Mouse (Mus musculus) hindbrain, postnatal 0 days (tissue): ENCODE measurements at regions not wholly inside any gene's neighbourhood (a gene's known extent, or its start where the extent isn't known, plus 50 kb on each side); places are given as distances from the start of the nearest gene placed in this dataset.
A peak's percentile ranks its signal among the peaks of the same experiment; 100 is the strongest.

Experiments
- ATAC-seq: fragments of 200-750 bp; cut with Nextera tagmentation; 2 replicates; pipeline ENCODE4 v1.8.0; 2017; ENCODE audit warnings: mild to moderate bottlenecking, moderate TSS enrichment, moderate library complexity
- DNase-seq: peaks from one replicate; pipeline ENCODE4 v3.0.0-alpha.2; 2015; ENCODE audit warnings: low spot score
- H3K27ac ChIP-seq: fragments of 300-500 bp; sonication (generic); 2 replicates; pipeline ENCODE4 v1.5.1; 2014; ENCODE audit warnings: mild to moderate bottlenecking
- H3K27me3 ChIP-seq: fragments of 300-500 bp; sonication (generic); 2 replicates; pipeline ENCODE4 v1.6.1; 2014; ENCODE audit warnings: low read length, mixed read lengths; ENCODE audit not compliant: insufficient read depth
- H3K36me3 ChIP-seq: fragments of 300-500 bp; sonication (generic); 2 replicates; pipeline ENCODE4 v1.6.1; 2014; ENCODE audit warnings: low read length, mixed read lengths; ENCODE audit not compliant: insufficient read depth
- H3K4me1 ChIP-seq: fragments of 300-500 bp; sonication (generic); 2 replicates; pipeline ENCODE4 v1.6.1; 2014; ENCODE audit warnings: antibody characterized with exemption, low read length, mixed read lengths; ENCODE audit not compliant: insufficient read depth
- H3K4me2 ChIP-seq: fragments of 300-500 bp; sonication (generic); 2 replicates; pipeline ENCODE4 v1.6.1; 2014; ENCODE audit warnings: low read depth, mild to moderate bottlenecking, low read length, moderate library complexity, mixed read lengths
- H3K4me3 ChIP-seq: fragments of 300-500 bp; sonication (generic); 2 replicates; pipeline ENCODE4 v1.5.1; 2014; ENCODE audit warnings: low read length
- H3K9ac ChIP-seq: fragments of 300-500 bp; sonication (generic); replicated peaks from 2 replicates; pipeline ENCODE4 v1.6.1; 2014; ENCODE audit warnings: mild to moderate bottlenecking, low read length, moderate library complexity, mixed read lengths
- H3K9me3 ChIP-seq: fragments of 300-500 bp; sonication (generic); 2 replicates; pipeline ENCODE4 v1.6.1; 2016; ENCODE audit warnings: low read length, mixed read lengths
- CTCF ChIP-seq: IDR thresholded peaks from 2 replicates; pipeline ENCODE4 v1.5.1; 2016; ENCODE audit warnings: antibody characterized with exemption, control low read depth, low read depth
- WGBS: fragments of 180-500 bp; shearing (Covaris S2); extraction: QIAGEN DNeasy Blood & Tissue Kit; methylation state at CpG from one replicate; pipeline ENCODE4 v1.1.7; 2014; 5-methylcytosine and 5-hydroxymethylcytosine counted together

GRCm38 (mm10) chr14:76863035-76863706 is 173.4 kb upstream of the Ccdc122 start:
- no peak for TF ChIP-seq CTCF
- 75% methylated on average over 13 of the region's 13 CpGs for WGBS
- DNase-seq (no peak), ATAC-seq (no peak)
- Histone ChIP-seq H3K27me3 (no peaks in the 10 kb centered on the region), H3K9me3 (no peaks in the 10 kb centered on the region), H3K9ac (no peak overlapping the region), H3K4me3 (no peak overlapping the region), H3K27ac (no peak overlapping the region), H3K36me3 (no peaks in the 10 kb centered on the region), H3K4me1 (no peaks in the 10 kb centered on the region), H3K4me2 (no peak overlapping the region)

DNA sequence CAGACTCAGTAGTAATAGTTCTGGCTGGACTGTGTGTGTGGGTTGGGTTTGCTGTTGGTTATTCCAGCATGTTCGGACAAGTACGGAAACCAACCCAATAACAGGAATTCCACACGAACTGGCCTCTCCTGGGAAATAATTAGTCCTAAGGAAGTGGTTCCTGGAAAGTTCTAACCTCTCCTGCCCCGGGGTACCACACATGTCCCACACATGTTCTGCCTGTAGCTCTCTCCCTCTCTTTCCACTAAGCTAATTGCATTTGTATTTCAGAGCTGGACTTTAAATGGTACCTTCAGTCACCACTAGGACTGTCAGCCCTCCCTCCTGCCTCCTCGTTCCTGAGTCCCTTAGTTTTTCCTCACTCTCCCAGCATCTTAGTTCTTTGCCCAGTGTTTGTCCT is 178.2 kb upstream of the Ccdc122 start:
- 78% methylated on average over 5 of the region's 5 CpGs for WGBS
- DNase-seq (no peak), ATAC-seq (no peak)
- Histone ChIP-seq H3K27ac (no peak overlapping the region), H3K4me3 (no peak overlapping the region), H3K4me1 (no peaks in the 10 kb centered on the region), H3K9me3 (no peaks in the 10 kb centered on the region), H3K27me3 (no peaks in the 10 kb centered on the region), H3K9ac (no peak overlapping the region), H3K4me2 (no peak overlapping the region), H3K36me3 (no peaks in the 10 kb centered on the region)
- TF ChIP-seq CTCF = 0 out of 2 replicates have a peak, but pooled peaks have one; percentile 4

- no peaks in the 10 kb centered on the region for H3K27me3 ChIP-seq
- no peak overlapping the region for H3K9ac ChIP-seq
- 51% methylated on average over 10 of the region's 10 CpGs for WGBS
- no peaks in the 10 kb centered on the region for H3K9me3 ChIP-seq
- H3K4me2 ChIP-seq = no peak overlapping the region
- ATAC-seq (no peak), DNase-seq (no peak)
- H3K4me1 ChIP-seq = no peaks in the 10 kb centered on the region
- H3K36me3 ChIP-seq = no peaks in the 10 kb centered on the region
- TF ChIP-seq CTCF = no peak
- no peak overlapping the region for H3K27ac ChIP-seq
- H3K4me3 ChIP-seq = no peak overlapping the region
Measured at GRCm38 (mm10) chr14:76857196-76857773, 179.3 kb upstream of the Ccdc122 start.

- TF ChIP-seq CTCF = no peak
- ATAC-seq = no peak
- H3K9me3 ChIP-seq = no peaks in the 10 kb centered on the region
- no peaks in the 10 kb centered on the region for H3K36me3 ChIP-seq
- no peak overlapping the region for H3K4me2 ChIP-seq
- WGBS = 78% methylated on average over 8 of the region's 8 CpGs
- H3K4me1 ChIP-seq = no peaks in the 10 kb centered on the region
- no peaks in the 10 kb centered on the region for H3K27me3 ChIP-seq
- H3K9ac ChIP-seq = no peak overlapping the region
- DNase-seq = no peak
- no peak overlapping the region for H3K27ac ChIP-seq
- H3K4me3 ChIP-seq = no peak overlapping the region
Measured at GRCm38 (mm10) chr14:76856591-76856990, 180.0 kb upstream of the Ccdc122 start.

GRCm38 (mm10) chr14:76854965-76855364 is 181.6 kb upstream of the Ccdc122 start:
- no peak for TF ChIP-seq CTCF
- Histone ChIP-seq H3K27ac (no peak overlapping the region), H3K9ac (no peak overlapping the region), H3K4me3 (no peak overlapping the region), H3K4me1 (no peaks in the 10 kb centered on the region), H3K27me3 (no peaks in the 10 kb centered on the region), H3K4me2 (no peak overlapping the region), H3K36me3 (no peaks in the 10 kb centered on the region), H3K9me3 (no peaks in the 10 kb centered on the region)
- 74% methylated on average over 11 of the region's 11 CpGs for WGBS
- DNase-seq (no peak), ATAC-seq (no peak)

DNA sequence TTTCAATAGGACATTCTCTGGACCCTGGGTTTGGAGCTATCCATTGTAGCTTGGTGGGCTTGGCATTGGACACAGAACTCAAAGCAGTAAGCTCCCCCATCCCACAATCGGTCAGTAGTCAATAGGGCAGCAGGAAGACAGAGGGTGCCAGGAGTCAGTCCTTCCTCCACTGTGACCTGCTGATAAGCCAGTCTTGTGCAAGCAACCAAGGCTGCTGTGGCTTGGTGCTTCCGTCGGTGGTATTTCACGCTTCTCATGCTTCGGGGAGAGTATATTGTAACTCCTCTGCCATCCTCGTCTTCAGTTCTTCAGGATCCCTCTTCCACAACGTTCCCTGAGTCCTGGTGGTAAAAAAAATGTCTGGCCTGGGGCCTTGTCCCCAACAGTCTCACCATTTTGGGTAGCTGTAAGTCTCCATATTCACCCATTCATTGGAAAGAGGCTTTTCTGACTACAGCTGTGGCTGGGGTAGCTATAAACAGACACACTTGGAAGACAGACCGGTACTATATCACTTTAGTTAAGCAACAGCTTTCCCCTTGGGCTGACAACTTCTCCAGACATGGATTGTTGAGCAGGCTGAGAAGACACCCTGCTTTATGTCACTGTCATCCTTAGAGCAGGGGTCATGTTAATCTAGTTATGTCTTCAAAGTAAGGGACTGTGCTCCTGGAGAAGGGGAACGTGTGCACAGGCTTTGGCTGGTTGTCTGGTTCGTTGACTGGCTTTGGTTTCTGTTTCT is 184.9 kb upstream of the Ccdc122 start:
- Histone ChIP-seq H3K36me3 (no peaks in the 10 kb centered on the region), H3K9ac (no peak overlapping the region), H3K4me2 (no peak overlapping the region), H3K9me3 (no peaks in the 10 kb centered on the region), H3K27me3 (no peaks in the 10 kb centered on the region), H3K27ac (no peak overlapping the region), H3K4me3 (no peak overlapping the region), H3K4me1 (no peaks in the 10 kb centered on the region)
- WGBS = 88% methylated on average over 10 of the region's 10 CpGs
- no peak for DNase-seq
- TF ChIP-seq CTCF = no peak
- no peak for ATAC-seq

DNA sequence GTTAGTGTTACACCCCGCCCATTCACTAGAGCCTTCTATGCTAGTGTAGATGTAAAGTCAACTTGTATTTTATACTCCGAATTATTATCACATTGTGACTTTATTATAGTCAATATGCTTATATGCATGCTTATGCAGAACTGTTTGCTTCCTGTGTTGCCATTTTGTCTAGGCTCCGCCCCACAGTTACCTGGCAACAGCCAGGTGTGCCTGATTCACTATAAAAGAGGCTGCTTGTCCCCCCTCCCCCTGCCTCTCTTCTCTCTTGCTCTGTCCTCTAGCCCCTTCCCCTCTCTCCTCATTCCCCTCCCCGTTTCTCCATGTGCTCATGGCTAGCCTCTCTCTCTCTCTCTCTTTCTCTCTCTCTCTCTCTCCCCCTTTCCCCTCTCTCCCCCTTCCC is 185.9 kb upstream of the Ccdc122 start:
- H3K9ac ChIP-seq = no peak overlapping the region
- no peak overlapping the region for H3K4me2 ChIP-seq
- no peak overlapping the region for H3K4me3 ChIP-seq
- no peaks in the 10 kb centered on the region for H3K4me1 ChIP-seq
- H3K27me3 ChIP-seq = no peaks in the 10 kb centered on the region
- H3K36me3 ChIP-seq = no peaks in the 10 kb centered on the region
- TF ChIP-seq CTCF = no peak
- H3K27ac ChIP-seq = no peak overlapping the region
- ATAC-seq (no peak), DNase-seq (no peak)
- WGBS = 81% methylated on average over 4 of the region's 4 CpGs
- H3K9me3 ChIP-seq = no peaks in the 10 kb centered on the region
